Mouse (Mus musculus) CH12.LX (cell line): Measurements from ENCODE around the gene Prdm2.

ENCODE experiments used
- CHD2 ChIP-seq: IDR thresholded peaks from 2 replicates; pipeline ENCODE4 v1.6.1; 2011; ENCODE audit warnings: low read length, improper control_type of control experiment
- CTCF ChIP-seq, 2 experiments: IDR thresholded peaks in 1 of 2; conservative IDR thresholded peaks in 1 of 2; 2 replicates each; pipeline ENCODE4 v1.5.1; 2011 to 2012; ENCODE audit warnings: low read depth in 2 of 2, low read length in 2 of 2, improper control_type of control experiment in 1 of 2, inconsistent platforms in 1 of 2, mild to moderate bottlenecking in 1 of 2, moderate library complexity in 1 of 2
- E2F4 ChIP-seq: IDR thresholded peaks from 2 replicates; pipeline ENCODE4 v1.6.1; 2011; ENCODE audit warnings: low read depth, low read length, improper control_type of control experiment; ENCODE audit not compliant: insufficient replicate concordance
- EP300 ChIP-seq: IDR thresholded peaks from 2 replicates; pipeline ENCODE4 v1.6.1; 2011; ENCODE audit warnings: low read length, improper control_type of control experiment
- HCFC1 ChIP-seq: IDR thresholded peaks from 2 replicates; pipeline ENCODE4 v1.6.1; 2012; ENCODE audit warnings: low read depth, mild to moderate bottlenecking, inconsistent platforms, low read length, improper control_type of control experiment
- MAX ChIP-seq: IDR thresholded peaks from 2 replicates; pipeline ENCODE4 v1.6.1; 2011; ENCODE audit warnings: low read length, improper control_type of control experiment
- MEF2A ChIP-seq: IDR thresholded peaks from 2 replicates; pipeline ENCODE4 v1.6.1; 2014; ENCODE audit warnings: low read depth, mild to moderate bottlenecking, inconsistent platforms, low read length, improper control_type of control experiment, borderline replicate concordance
- MXI1 ChIP-seq: IDR thresholded peaks from 2 replicates; pipeline ENCODE4 v1.6.1; 2011; ENCODE audit warnings: mild to moderate bottlenecking, low read depth, low read length, improper control_type of control experiment
- MYC ChIP-seq: IDR thresholded peaks from 2 replicates; pipeline ENCODE4 v1.6.1; 2011; ENCODE audit warnings: low read depth, mild to moderate bottlenecking, improper control_type of control experiment, low read length
- NELFE ChIP-seq: IDR thresholded peaks from 2 replicates; pipeline ENCODE4 v1.6.1; 2011; ENCODE audit warnings: low read depth, low read length, improper control_type of control experiment
- POLR2A ChIP-seq: IDR thresholded peaks from 2 replicates; pipeline ENCODE4 v1.6.1; 2011; ENCODE audit warnings: low read depth, mild to moderate bottlenecking, improper control_type of control experiment, low read length
- USF1 ChIP-seq: IDR thresholded peaks from 2 replicates; pipeline ENCODE4 v1.6.1; 2014; ENCODE audit warnings: low read depth, mild to moderate bottlenecking, inconsistent platforms, low read length, improper control_type of control experiment
- ZKSCAN1 ChIP-seq: IDR thresholded peaks from 2 replicates; pipeline ENCODE4 v1.6.1; 2012; ENCODE audit warnings: low read depth, inconsistent platforms, low read length, improper control_type of control experiment, borderline replicate concordance
- ZMIZ1 ChIP-seq: IDR thresholded peaks from 2 replicates; pipeline ENCODE4 v1.6.1; 2012; ENCODE audit warnings: low read depth, mild to moderate bottlenecking, inconsistent platforms, low read length, improper control_type of control experiment

DNA sequence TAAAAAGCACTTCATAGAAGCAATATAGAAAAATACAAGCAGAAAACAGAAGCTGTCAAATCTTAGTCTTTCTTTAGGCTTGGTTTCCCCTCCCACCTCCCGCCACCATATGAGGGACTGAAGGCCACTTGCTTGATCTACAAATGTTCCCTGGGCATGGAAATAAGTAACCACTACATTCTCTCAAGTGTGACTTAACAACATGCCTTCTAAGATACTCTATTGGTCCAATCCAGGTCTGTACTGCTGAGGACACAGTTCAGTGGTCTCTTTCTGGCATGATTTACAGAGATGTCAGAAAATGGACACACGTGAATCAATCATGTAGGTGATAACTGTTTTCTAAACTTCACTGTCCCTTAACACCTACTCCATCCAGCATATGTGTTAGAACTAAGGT lies 42.5 kb downstream of the Prdm2 start:
- TF ChIP-seq ZKSCAN1 (no peak), CTCF (conservative IDR thresholded peaks at IDR 0.05 in 1 of 2, IDR thresholded peaks at IDR 0.05 in 1 of 2; ENCODE audit: low read depth in 2 of 2, low read length in 2 of 2) (no peak), ZMIZ1 (no peak), EP300 (no peak), POLR2A (no peak), NELFE (no peak), USF1 (no peak), MXI1 (no peak), CHD2 (no peak), MAX (no peak), E2F4 (no peak), HCFC1 (no peak), MYC (no peak), MEF2A (no peak)
